Mouse (Mus musculus) liver, embryonic 12.5 days (tissue): Measurements from ENCODE around the gene Pramel7. TPM values are rescaled to one million over a fixed set of nuclear protein-coding genes. Genes with fewer than 3 reads are reported as not detected.

Source experiments
- ATAC-seq: fragments of 200-750 bp; cut with Nextera tagmentation; 2 replicates; pipeline ENCODE4 v1.8.0; 2017; ENCODE audit warnings: moderate number of reproducible peaks, mild to moderate bottlenecking, moderate library complexity
- H3K27ac ChIP-seq: fragments of 300-500 bp; sonication (generic); 2 replicates; pipeline ENCODE4 v1.5.1; 2016; ENCODE audit warnings: mild to moderate bottlenecking
- H3K27me3 ChIP-seq: fragments of 300-500 bp; sonication (generic); replicated peaks from 2 replicates; pipeline ENCODE4 v1.6.1; 2016; ENCODE audit warnings: mild to moderate bottlenecking, moderate library complexity
- H3K36me3 ChIP-seq: fragments of 300-500 bp; sonication (generic); 2 replicates; pipeline ENCODE4 v1.6.1; 2016; ENCODE audit warnings: mild to moderate bottlenecking, moderate library complexity
- H3K4me1 ChIP-seq: fragments of 300-500 bp; sonication (generic); 2 replicates; pipeline ENCODE4 v1.6.1; 2016
- H3K4me2 ChIP-seq: fragments of 300-500 bp; sonication (generic); 2 replicates; pipeline ENCODE4 v1.6.1; 2016; ENCODE audit warnings: mild to moderate bottlenecking, moderate library complexity
- H3K4me3 ChIP-seq: fragments of 300-500 bp; sonication (generic); 2 replicates; pipeline ENCODE4 v1.5.1; 2016; ENCODE audit warnings: mild to moderate bottlenecking, moderate library complexity
- H3K9ac ChIP-seq: fragments of 300-500 bp; sonication (generic); 2 replicates; pipeline ENCODE4 v1.6.1; 2016; ENCODE audit warnings: mild to moderate bottlenecking, moderate library complexity
- H3K9me3 ChIP-seq: fragments of 300-500 bp; sonication (generic); replicated peaks from 2 replicates; pipeline ENCODE4 v1.6.1; 2016; ENCODE audit warnings: mild to moderate bottlenecking, moderate library complexity
- WGBS: fragments of 180-500 bp; shearing (Covaris S2); methylation state at CpG from one replicate; pipeline ENCODE4 v1.1.7; 2016; ENCODE audit not compliant: insufficient replicate concordance; 5-methylcytosine and 5-hydroxymethylcytosine counted together
- polyA plus RNA-seq: library from polyadenylated mRNA; unstranded; fragments of >200 nt; fragmentation: Nextera tagmentation; extraction: Ambion mirVana; gene quantifications from 2 replicates; pipeline ENCODE4 v1.2.1, GENCODE M21; 2016

The Pramel7 gene
- polyA plus RNA-seq, 1 experiment from 2014 or later, result not detected

DNA sequence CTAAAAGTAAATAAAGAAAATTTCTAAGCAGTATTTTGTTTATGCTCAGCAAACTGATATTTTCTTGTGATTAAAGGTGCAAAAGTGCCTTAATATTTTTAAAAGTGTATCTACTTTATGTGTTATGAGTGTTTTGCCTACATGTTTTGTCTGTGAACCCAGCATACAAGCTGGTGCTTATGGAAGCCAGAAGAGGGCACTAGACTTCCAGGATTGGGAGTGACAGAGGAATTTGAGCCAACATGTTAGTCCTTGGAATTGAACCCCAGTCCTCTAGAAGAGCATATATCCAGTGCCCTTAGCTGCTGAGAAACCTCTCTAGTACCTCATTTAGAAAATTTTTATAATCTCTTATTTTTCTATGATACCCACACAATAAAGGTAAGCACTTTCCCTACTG, 16.7 kb downstream of the Pramel7 start:
- Histone ChIP-seq H3K27me3 (no peaks in the 10 kb centered on the region), H3K36me3 (no peaks in the 10 kb centered on the region), H3K27ac (no peak overlapping the region), H3K4me2 (no peak overlapping the region), H3K9ac (no peak overlapping the region), H3K4me1 (no peaks in the 10 kb centered on the region), H3K4me3 (no peak overlapping the region), H3K9me3 (no peaks in the 10 kb centered on the region)
- ATAC-seq, result no peak

DNA sequence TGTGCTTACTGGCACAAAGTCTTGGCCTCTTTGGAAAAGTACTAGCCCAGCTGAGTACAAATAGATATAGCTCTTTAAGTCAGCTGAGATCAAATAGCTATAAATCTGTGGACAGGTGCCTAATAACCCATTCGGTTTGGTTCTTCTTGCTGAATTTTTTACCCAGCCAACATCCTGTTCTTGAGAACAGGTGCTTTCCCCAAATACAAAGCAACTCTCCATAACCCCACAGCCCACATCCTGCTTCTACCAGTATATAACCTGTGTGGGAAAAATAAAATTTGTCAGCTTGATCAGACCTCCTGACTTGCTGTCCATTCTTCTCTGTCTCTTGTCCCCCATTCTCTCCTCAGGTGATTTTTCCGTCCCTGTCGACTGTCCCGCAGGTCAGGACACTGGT, 35.1 kb downstream of the Pramel7 start:
- no peaks in the 10 kb centered on the region for H3K4me1 ChIP-seq
- no peak for ATAC-seq
- WGBS, result 73% methylated on average over 4 of the region's 4 CpGs
- H3K9me3 ChIP-seq, result no peaks in the 10 kb centered on the region
- no peaks in the 10 kb centered on the region for H3K36me3 ChIP-seq
- H3K9ac ChIP-seq, result no peak overlapping the region
- H3K27ac ChIP-seq, result no peak overlapping the region
- H3K4me2 ChIP-seq, result no peak overlapping the region
- H3K4me3 ChIP-seq, result no peak overlapping the region
- H3K27me3 ChIP-seq, result no peaks in the 10 kb centered on the region

DNA sequence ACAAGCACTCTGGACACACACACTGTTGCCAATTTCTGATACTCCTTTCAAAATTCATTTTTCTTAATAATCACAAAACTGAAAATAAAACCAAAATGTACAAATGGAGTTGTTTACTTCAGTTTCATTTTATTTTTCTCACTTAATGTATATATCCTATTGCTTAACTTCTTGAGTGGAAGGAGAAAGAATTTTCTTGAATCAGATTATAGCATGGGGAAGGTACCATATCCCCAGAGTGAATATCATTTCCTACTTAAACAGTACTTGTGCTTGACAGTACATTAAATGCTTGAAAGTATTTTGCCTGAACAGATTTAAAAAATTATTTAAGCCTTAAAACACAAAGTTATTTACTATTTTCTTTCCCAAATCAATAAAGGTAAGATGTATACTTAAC, 43.2 kb downstream of the Pramel7 start, which contains the start of gene Olfr1126:
Gene Olfr1126 (plus strand): TSS at position 301 of the 400 bp plus-strand sequence.
- no peaks in the 10 kb centered on the region for H3K36me3 ChIP-seq
- no peak within 1 kb of the TSS for H3K4me3 ChIP-seq
- H3K27me3 ChIP-seq, result no peaks in the 10 kb centered on the region
- ATAC-seq, result no peak
- no peaks in the 10 kb centered on the region for H3K9me3 ChIP-seq
- no peak within 1 kb of the TSS for H3K27ac ChIP-seq
- H3K4me2 ChIP-seq, result no peak within 1 kb of the TSS
- no peak within 1 kb of the TSS for H3K9ac ChIP-seq
- no peaks in the 10 kb centered on the region for H3K4me1 ChIP-seq

Other genes with a start within 250 kb of the Pramel7 start
- gene Olfr1115, start 249.1 kb downstream of the Pramel7 start, polyA plus RNA-seq, result not detected in 2 replicates
- gene Olfr1116, start 229.6 kb downstream of the Pramel7 start, polyA plus RNA-seq, result not detected in 2 replicates
- gene Olfr1118, start 189.5 kb downstream of the Pramel7 start, polyA plus RNA-seq, result not detected in 2 replicates
- gene Olfr1120, start 142.3 kb downstream of the Pramel7 start, polyA plus RNA-seq, result not detected in 2 replicates
- not detected in 2 replicates for gene Olfr1121, start 127.2 kb downstream of the Pramel7 start, polyA plus RNA-seq
- not detected in 2 replicates for gene Olfr1122, start 111.2 kb downstream of the Pramel7 start, polyA plus RNA-seq
- gene Olfr1123, start 80.5 kb downstream of the Pramel7 start, polyA plus RNA-seq, result not detected in 2 replicates
- gene Olfr1124, start 66.8 kb downstream of the Pramel7 start, polyA plus RNA-seq, result 0.05 TPM in 1 of 2 replicates, not detected in the other
- gene Olfr1126, start 43.1 kb downstream of the Pramel7 start, polyA plus RNA-seq, result not detected in 2 replicates
- not detected in 2 replicates for gene Pramel6, start 9.5 kb upstream of the Pramel7 start, polyA plus RNA-seq
- gene Olfr153, start 34.7 kb upstream of the Pramel7 start, polyA plus RNA-seq, result not detected in 2 replicates
- gene Olfr1128, start 48.4 kb upstream of the Pramel7 start, polyA plus RNA-seq, result not detected in 2 replicates
- not detected in 2 replicates for gene Olfr1129, start 76.8 kb upstream of the Pramel7 start, polyA plus RNA-seq
- not detected in 2 replicates for gene Olfr1130, start 109.1 kb upstream of the Pramel7 start, polyA plus RNA-seq
- gene Olfr1131, start 130.0 kb upstream of the Pramel7 start, polyA plus RNA-seq, result not detected in 2 replicates
- not detected in 2 replicates for gene Olfr1132, start 140.4 kb upstream of the Pramel7 start, polyA plus RNA-seq
- not detected in 2 replicates for gene Olfr1133, start 150.3 kb upstream of the Pramel7 start, polyA plus RNA-seq
- gene Olfr1134, start 161.4 kb upstream of the Pramel7 start, polyA plus RNA-seq, result not detected in 2 replicates
- gene Olfr1135, start 176.6 kb upstream of the Pramel7 start, polyA plus RNA-seq, result not detected in 2 replicates
- gene Olfr1136, start 196.9 kb upstream of the Pramel7 start, polyA plus RNA-seq, result not detected in 2 replicates
- gene Olfr1137, start 216.1 kb upstream of the Pramel7 start, polyA plus RNA-seq, result not detected in 2 replicates
- not detected in 2 replicates for gene Olfr1138, start 242.9 kb upstream of the Pramel7 start, polyA plus RNA-seq
- not detected in 2 replicates for gene Olfr1140, start 246.7 kb upstream of the Pramel7 start, polyA plus RNA-seq